Mouse (Mus musculus): ENCODE data around the gene Timm10. TPM values are rescaled to one million over a fixed set of nuclear protein-coding genes. Genes with fewer than 3 reads are reported as not detected.

Gene Timm10
- total RNA-seq, 2 experiments from 2014 or later = 55.5 to 60.4 TPM

DNA sequence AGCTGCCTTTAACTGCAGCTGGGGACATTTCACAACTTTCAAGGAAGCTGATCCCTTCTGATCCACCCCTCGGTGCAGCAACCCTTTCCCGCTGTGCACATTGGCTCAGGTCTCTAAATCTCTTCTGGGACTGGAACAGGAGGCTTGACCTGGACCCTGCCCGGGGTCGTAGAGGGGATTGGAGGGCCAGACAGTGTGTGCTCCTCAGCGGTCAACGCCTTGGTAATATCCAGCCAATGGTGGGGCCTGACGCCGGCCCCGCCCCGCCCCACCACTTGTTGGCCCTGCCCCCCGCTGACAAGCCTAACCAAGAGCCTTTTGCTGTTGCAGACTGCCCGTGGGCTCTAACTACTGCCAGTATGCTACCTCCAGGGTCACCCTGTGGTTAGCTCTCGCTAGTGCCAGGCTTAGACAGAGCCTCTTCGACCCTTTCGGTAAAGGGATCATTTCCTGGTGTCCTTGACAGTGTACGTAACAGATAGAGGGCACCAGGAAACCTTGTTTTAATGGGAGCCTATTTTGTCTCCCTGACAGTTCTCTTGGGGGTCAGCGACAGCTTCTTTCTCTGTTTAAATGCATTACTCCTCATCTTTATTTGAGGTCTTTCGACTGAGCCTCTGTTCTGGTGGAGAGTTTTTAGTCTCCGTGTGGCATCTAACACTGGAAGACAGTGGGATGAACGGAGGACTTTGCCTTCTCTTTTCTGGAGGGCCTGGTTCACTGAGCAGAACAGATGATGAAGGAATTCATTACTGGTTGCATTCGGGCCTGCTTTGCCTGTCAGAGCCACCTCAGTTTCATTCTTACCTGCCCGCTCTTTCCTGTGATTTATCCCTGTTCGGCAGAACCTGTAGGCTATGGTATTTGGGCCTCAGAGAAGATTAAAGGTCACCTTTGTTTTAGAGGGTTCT is 24.6 kb downstream of the Timm10 start:
- intact Hi-C loops (cut with DNase I) = no loop called here
- DNase-seq = no peak

GRCm38 (mm10) chr2:84855732-84856131 is 28.9 kb downstream of the Timm10 start:
- DNase-seq = peak; percentile 53
- intact Hi-C loops (cut with DNase I) = no loop called here

GRCm38 (mm10) chr2:84858551-84858950 is 31.8 kb downstream of the Timm10 start:
- intact Hi-C loops (cut with DNase I) = no loop called here

GRCm38 (mm10) chr2:84859991-84860780 is 33.4 kb downstream of the Timm10 start:
- DNase-seq = no peak
- intact Hi-C loops (cut with DNase I) = no loop called here

More at GRCm38 (mm10) chr2:84858551-84858950, 31.8 kb downstream of the Timm10 start:
- DNase-seq = no peak

DNA sequence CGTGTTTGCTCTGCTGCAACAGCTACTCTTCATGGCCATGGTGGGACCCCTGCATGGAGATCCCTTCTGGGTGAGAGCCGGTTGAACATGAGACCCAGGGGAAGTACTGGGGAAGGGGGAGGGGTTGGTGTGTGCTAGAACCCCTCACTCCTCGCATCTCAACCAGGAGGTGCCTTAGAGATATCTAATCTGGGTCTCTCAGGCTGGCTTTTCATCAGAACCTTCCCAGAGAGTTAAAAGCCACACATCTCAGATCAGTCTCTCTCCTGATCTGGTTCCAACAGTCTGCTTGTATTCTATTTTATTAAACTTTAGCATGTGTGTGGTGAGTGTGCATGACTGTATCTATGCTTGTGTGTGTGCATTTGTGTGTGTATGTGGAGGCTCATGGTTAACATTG is 34.6 kb downstream of the Timm10 start:
- intact Hi-C loops (cut with DNase I) = no loop called here
- DNase-seq = no peak

GRCm38 (mm10) chr2:84862231-84862630 is 35.4 kb downstream of the Timm10 start:
- intact Hi-C loops (cut with DNase I) = no loop called here
- no peak for DNase-seq

DNA sequence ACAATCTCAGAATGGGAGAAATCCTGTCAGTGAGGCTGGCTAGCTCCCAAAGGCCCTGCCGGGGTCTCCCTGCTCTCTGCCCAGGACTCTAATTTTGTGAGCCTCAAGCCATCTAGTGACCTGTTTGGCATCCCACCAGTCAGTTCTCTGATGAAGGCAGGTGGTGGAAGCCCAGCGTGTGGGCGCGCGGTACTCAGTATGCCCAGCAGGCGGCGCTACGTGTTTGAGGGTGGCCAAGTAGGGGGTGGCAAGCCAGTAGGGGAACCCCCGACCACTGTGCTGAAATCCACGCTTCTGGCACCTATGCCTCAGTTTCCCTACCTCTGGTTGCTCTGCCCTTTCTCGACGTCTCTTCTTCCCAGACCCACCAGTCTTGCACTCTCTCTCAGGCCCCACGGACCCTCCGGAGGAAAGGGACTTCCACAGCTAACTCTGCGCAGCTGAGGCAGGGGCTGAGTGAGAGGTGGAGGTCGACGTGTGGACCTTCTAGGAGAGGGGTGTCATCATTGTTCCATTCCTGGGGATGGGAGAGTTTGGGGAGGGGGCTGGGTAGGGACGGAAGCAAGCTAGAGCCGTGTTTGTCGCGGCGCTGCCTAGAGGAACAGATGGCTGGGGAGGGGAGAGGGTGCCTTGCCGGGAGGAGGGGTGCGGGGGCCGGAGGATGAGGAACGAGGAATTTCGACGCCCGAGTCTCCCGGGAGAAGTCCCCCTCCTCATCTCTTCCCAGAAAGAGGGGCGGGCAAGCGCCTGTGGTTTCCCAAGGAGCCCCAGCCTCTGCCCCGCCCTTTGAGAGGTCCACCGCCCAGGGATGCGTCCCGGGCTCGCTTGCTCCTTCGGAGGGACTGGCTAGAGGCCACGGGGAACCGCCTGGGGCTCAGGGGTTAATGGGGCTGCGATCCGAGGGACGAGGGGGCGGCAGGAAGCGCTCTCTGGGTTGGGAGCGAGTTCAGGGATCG is 39.1 kb downstream of the Timm10 start:
- peak; percentile 58 for DNase-seq
- intact Hi-C loops (cut with DNase I) = no loop called here

DNA sequence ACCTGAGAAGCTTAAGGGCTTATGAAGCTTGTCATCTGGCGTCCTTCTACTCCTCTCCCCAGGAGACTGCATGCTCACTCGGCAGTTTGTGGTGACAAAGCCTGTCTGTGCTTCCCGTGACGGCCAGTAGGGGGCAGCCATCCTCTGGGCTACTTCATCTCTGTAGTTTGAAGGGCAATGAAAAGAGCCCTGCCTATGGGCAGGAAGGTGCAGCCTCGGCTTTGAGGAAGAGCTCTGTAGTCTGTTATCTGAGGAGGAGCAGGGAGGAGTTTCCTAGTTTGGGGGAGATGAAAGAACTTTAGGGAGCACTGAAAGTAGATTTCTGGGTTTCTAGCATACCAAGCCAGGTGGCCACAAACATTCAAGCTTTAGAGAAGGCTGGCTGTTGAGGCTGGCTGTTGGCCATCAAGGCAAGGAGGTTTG is 41.7 kb downstream of the Timm10 start:
- intact Hi-C loops (cut with DNase I) = no loop called here

GRCm38 (mm10) chr2:84868977-84869376 is 42.2 kb downstream of the Timm10 start:
- no peak for DNase-seq
- intact Hi-C loops (cut with DNase I) = no loop called here

More for the DNA sequence above, 41.7 kb downstream of the Timm10 start:
- peak; percentile 78 for DNase-seq

DNA sequence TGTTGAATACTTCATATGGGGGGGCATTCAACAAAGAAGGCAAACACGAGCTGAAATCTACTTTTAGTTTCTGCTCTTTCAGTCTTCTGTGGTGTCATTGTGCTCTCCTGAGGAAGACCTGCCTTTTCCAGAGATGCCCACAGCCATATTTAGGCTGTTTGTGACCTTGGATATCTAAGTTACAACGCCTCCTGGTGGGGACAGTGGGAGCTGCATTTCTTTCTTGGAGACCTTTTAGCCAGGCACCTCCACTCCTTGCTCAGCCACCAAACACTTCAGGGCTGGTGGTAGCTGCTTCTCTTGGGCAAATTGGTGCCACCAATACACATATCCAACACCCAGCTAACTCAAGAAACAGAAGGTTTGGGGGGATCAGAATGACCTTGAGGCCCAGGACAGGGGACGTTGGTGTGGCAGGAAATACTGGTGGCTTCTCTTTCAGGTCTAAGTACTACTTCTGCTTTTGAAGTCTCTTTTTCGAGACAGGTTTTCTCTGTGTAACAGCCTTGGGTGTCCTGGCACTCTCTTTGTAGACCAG is 43.9 kb downstream of the Timm10 start:
- intact Hi-C loops (cut with DNase I) = no loop called here
- DNase-seq = no peak

GRCm38 (mm10) chr2:84872105-84872716 is 45.4 kb downstream of the Timm10 start:
- intact Hi-C loops (cut with DNase I) = no loop called here
- DNase-seq = peak; percentile 48

GRCm38 (mm10) chr2:84875842-84876241 is 49.0 kb downstream of the Timm10 start:
- DNase-seq = no peak
- intact Hi-C loops (cut with DNase I) = no loop called here

Other genes starting within 250 kb of the Timm10 start
- gene Ctnnd1, start 176.2 kb upstream of the Timm10 start, total RNA-seq (2021) = 10 to 100 TPM; 70.4 to 88.0 TPM
- gene Btbd18, start 167.9 kb upstream of the Timm10 start, total RNA-seq (2021) = not detected
- 100 to 1,000 TPM in 1 of 2 experiments, 10 to 100 TPM in 1; 96.5 to 104 TPM for gene Selenoh, start 156.2 kb upstream of the Timm10 start, total RNA-seq (2021)
- 10 to 100 TPM; 11.7 to 13.7 TPM for gene Gm28635, start 149.0 kb upstream of the Timm10 start, total RNA-seq (2021)
- gene Med19, start 148.6 kb upstream of the Timm10 start, total RNA-seq (2021) = 10 to 100 TPM; 42.5 to 45.3 TPM
- gene Tmx2, start 147.9 kb upstream of the Timm10 start, total RNA-seq (2021) = 100 to 1,000 TPM; 108 to 124 TPM
- gene Zdhhc5, start 111.8 kb upstream of the Timm10 start, total RNA-seq (2021) = 10 to 100 TPM; 34.2 to 34.8 TPM
- 1 to 10 TPM; 8.3 to 9.3 TPM for gene Clp1, start 99.6 kb upstream of the Timm10 start, total RNA-seq (2021)
- 10 to 100 TPM; 13.7 to 15.4 TPM for gene Ypel4, start 92.9 kb upstream of the Timm10 start, total RNA-seq (2021)
- 1 to 10 TPM; 5.8 to 6.9 TPM for gene Gm19426, start 83.3 kb upstream of the Timm10 start, total RNA-seq (2021)
- gene Serping1, start 51.6 kb upstream of the Timm10 start, total RNA-seq (2021) = 1 to 10 TPM; 5.6 to 6.2 TPM
- gene Ube2l6, start 28.2 kb upstream of the Timm10 start, total RNA-seq (2021) = 1 to 10 TPM; 5.3 to 5.7 TPM
- gene Smtnl1, start 4.3 kb upstream of the Timm10 start, total RNA-seq (2021) = not detected
- gene Slc43a1, start 11.9 kb downstream of the Timm10 start, total RNA-seq (2021) = 1 to 10 TPM in 1 of 2 experiments, under 1 TPM in 1; 0.46 to 1.3 TPM
- 10 to 100 TPM; 59.4 to 61.6 TPM for gene Rtn4rl2, start 59.7 kb downstream of the Timm10 start, total RNA-seq (2021)
- 1 to 10 TPM; 3.4 to 5.6 TPM for gene Slc43a3, start 109.6 kb downstream of the Timm10 start, total RNA-seq (2021)
- not detected for gene Prg2, start 153.5 kb downstream of the Timm10 start, total RNA-seq (2021)
- gene Prg3, start 161.2 kb downstream of the Timm10 start, total RNA-seq (2021) = not detected
- 100 to 1,000 TPM; 146 to 154 TPM for gene Ssrp1, start 210.2 kb downstream of the Timm10 start, total RNA-seq (2021)
- gene P2rx3, start 210.5 kb downstream of the Timm10 start, total RNA-seq (2021) = 1 to 10 TPM; 1.0 to 1.4 TPM
- gene Tnks1bp1, start 221.0 kb downstream of the Timm10 start, total RNA-seq (2021) = 10 to 100 TPM; 80.1 to 91.9 TPM